Mouse (Mus musculus) kidney, adult 10 weeks (tissue): ENCODE results near the gene Prom1. TPM values are rescaled to one million over a fixed set of nuclear protein-coding genes. Genes with fewer than 3 reads are reported as not detected.

Experiments
- polyA plus RNA-seq: library from polyadenylated mRNA; stranded (reverse); fragments of 350-450 nt; fragmentation: Illumina TruSeq; extraction: RNeasy Lipid Tissue Mini Kit (QIAGEN cat#74804); gene quantifications from one replicate; pipeline ENCODE4 v1.2.3, GENCODE M21; 2014; ENCODE audit warnings: low read depth, low replicate concordance

Gene Prom1
- polyA plus RNA-seq = 527 TPM

GRCm38 (mm10) chr5:44101231-44102110 is at the start of gene Prom1:
Prom1 (minus strand) TSS chr5:44102032.

DNA sequence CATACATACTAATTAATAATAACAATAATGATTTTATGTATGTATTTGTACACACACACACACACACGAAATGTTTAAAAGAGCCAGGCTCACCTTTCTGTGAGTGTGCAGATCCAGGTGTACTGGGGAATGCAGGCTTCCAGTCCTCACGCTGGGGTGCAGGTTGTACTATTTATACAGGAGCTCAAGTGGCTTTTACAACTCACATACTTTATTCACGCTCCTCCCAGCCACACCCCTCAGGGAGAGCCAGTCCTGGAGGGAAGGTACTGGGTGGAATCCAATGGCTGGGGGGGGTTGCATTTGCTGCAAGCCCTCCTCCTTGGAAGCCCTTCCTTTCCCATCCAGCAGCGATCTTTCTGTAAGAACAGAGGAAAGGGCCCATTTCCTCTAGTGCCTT is 120.2 kb downstream of the Prom1 start, which contains the start of gene Fgfbp1:
Fgfbp1 (minus strand) TSS at position 160 of the 400 bp plus-strand sequence.

Other genes starting within 250 kb of the Prom1 start
- gene Cd38, start 233.5 kb downstream of the Prom1 start, polyA plus RNA-seq = 17.3 TPM
- gene Gm7879, start 188.9 kb downstream of the Prom1 start, polyA plus RNA-seq = not detected
- 5.5 TPM for gene Fgfbp1, start 120.3 kb downstream of the Prom1 start, polyA plus RNA-seq
- gene Tapt1, start 124.6 kb upstream of the Prom1 start, polyA plus RNA-seq = 63.1 TPM